Mouse (Mus musculus) common myeloid progenitor, adult 5-6 weeks (primary cell): ENCODE measurements around the gene Olfr320. TPM values are rescaled to one million over a fixed set of nuclear protein-coding genes. Genes with fewer than 3 reads are reported as not detected.

ENCODE experiments used
- total RNA-seq: library from RNA; stranded (forward); fragments of 200-1000, 187-1606 nt; gene quantifications from 2 replicates; pipeline ENCODE4 v1.2.3, GENCODE M21; 2017

Gene Olfr320
- total RNA-seq, 1 experiment from 2014 or later: not detected

Other genes starting within 250 kb of the Olfr320 start
- gene Gm12253, start 248.5 kb upstream of the Olfr320 start, total RNA-seq: not detected in 2 replicates
- gene Lypd9, start 228.2 kb upstream of the Olfr320 start, total RNA-seq: not detected in 2 replicates
- not detected in 2 replicates for gene Olfr30, start 218.8 kb upstream of the Olfr320 start, total RNA-seq
- not detected in 2 replicates for gene Olfr332, start 188.5 kb upstream of the Olfr320 start, total RNA-seq
- not detected in 2 replicates for gene Olfr331, start 178.5 kb upstream of the Olfr320 start, total RNA-seq
- gene Olfr330, start 146.3 kb upstream of the Olfr320 start, total RNA-seq: not detected in 2 replicates
- not detected in 2 replicates for gene Olfr329-ps, start 134.7 kb upstream of the Olfr320 start, total RNA-seq
- gene Olfr328, start 125.5 kb upstream of the Olfr320 start, total RNA-seq: not detected in 2 replicates
- not detected in 2 replicates for gene Olfr224, start 110.5 kb upstream of the Olfr320 start, total RNA-seq
- not detected in 2 replicates for gene Olfr325, start 103.4 kb upstream of the Olfr320 start, total RNA-seq
- gene Olfr324, start 86.0 kb upstream of the Olfr320 start, total RNA-seq: not detected in 2 replicates
- not detected in 2 replicates for gene 2210407C18Rik, start 65.0 kb upstream of the Olfr320 start, total RNA-seq
- not detected in 2 replicates for gene Olfr323, start 50.6 kb upstream of the Olfr320 start, total RNA-seq
- gene Trim58, start 40.6 kb upstream of the Olfr320 start, total RNA-seq: 4.7 and 8.4 TPM in 2 replicates
- 0.27 TPM in 1 of 2 replicates, not detected in the other for gene Olfr322, start 22.3 kb upstream of the Olfr320 start, total RNA-seq
- not detected in 2 replicates for gene Olfr319, start 18.1 kb downstream of the Olfr320 start, total RNA-seq
- not detected in 2 replicates for gene Olfr318, start 42.9 kb downstream of the Olfr320 start, total RNA-seq
- gene Olfr317, start 58.1 kb downstream of the Olfr320 start, total RNA-seq: not detected in 2 replicates
- not detected in 2 replicates for gene Olfr316, start 71.6 kb downstream of the Olfr320 start, total RNA-seq
- gene Olfr315, start 92.1 kb downstream of the Olfr320 start, total RNA-seq: not detected in 2 replicates
- not detected in 2 replicates for gene Olfr314, start 101.9 kb downstream of the Olfr320 start, total RNA-seq
- gene Fam183b, start 120.9 kb downstream of the Olfr320 start, total RNA-seq: not detected in 2 replicates
- not detected in 2 replicates for gene Olfr313, start 133.9 kb downstream of the Olfr320 start, total RNA-seq
- not detected in 2 replicates for gene Olfr312, start 148.1 kb downstream of the Olfr320 start, total RNA-seq
- gene Olfr311, start 158.2 kb downstream of the Olfr320 start, total RNA-seq: not detected in 2 replicates
- 1.8 and 2.0 TPM in 2 replicates for gene Gm12258, start 166.1 kb downstream of the Olfr320 start, total RNA-seq
- gene 2810021J22Rik, start 186.1 kb downstream of the Olfr320 start, total RNA-seq: 4.7 and 11.1 TPM in 2 replicates
- gene Zfp39, start 223.1 kb downstream of the Olfr320 start, total RNA-seq: 14.6 and 16.4 TPM in 2 replicates
- 3.8 and 5.9 TPM in 2 replicates for gene Btnl10, start 236.8 kb downstream of the Olfr320 start, total RNA-seq